Mouse (Mus musculus): ENCODE results near the gene Gm49661.

Gm49661 gene

GRCm38 (mm10) chr8:84934860-84935259, 34.4 kb downstream of the Gm49661 start:
- no peak for DNase-seq (ENCODE audit: extremely low read depth, low read depth)

DNA sequence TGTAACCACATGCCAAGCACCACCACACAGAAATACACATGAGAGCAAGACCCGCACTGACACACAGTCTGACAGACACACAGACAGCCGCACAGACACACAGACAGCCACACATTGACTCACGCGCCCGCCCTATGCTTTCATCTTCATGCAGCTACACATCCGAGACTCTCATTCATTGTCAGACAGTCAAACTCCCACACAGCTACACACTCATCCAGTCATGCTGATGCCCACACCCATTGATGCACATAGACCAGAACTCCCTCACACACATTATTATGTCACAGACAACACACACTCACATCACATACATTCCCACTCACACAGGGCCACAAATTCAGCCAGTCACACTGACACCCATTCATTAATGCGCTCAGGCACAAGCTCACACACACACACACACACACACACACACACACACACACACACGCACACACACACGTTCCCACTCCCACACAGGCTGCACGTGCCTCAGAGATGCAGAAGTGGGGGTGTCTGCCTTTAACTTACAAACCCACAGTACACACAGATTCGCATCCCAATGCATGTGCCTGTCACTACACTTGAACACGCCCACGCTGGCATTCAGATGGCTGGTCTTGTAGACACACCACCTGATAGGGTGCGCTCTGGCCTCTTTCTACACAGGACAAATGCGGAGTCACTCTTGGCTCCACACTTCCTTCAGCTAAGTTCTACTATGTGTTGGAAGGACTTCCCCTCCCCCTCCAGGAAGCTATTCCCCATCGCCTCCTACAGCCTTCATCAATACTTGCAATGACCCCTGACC, 35.3 kb downstream of the Gm49661 start:
- no peak for DNase-seq (ENCODE audit: extremely low read depth, low read depth)

DNA sequence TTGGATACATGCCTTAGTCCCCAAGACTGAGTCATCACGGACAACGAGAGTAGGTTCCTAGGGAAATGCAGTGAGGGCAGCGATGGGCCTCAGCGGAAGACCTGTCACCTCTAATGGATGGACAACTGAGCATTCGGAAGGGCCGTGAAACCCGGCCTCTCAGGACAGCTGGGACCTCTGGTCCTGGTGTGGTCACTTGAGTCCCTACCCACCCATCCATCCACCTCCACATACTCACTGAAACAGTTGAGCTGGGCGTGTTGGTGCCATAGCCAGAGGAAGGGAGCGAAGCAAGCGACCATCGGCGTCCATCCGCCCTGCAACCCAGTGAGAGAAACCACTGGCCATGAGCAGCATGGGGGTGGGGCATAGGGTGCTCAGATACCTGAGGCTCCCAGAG, 38.7 kb downstream of the Gm49661 start:
- DNase-seq (ENCODE audit: extremely low read depth, low read depth) = no peak

DNA sequence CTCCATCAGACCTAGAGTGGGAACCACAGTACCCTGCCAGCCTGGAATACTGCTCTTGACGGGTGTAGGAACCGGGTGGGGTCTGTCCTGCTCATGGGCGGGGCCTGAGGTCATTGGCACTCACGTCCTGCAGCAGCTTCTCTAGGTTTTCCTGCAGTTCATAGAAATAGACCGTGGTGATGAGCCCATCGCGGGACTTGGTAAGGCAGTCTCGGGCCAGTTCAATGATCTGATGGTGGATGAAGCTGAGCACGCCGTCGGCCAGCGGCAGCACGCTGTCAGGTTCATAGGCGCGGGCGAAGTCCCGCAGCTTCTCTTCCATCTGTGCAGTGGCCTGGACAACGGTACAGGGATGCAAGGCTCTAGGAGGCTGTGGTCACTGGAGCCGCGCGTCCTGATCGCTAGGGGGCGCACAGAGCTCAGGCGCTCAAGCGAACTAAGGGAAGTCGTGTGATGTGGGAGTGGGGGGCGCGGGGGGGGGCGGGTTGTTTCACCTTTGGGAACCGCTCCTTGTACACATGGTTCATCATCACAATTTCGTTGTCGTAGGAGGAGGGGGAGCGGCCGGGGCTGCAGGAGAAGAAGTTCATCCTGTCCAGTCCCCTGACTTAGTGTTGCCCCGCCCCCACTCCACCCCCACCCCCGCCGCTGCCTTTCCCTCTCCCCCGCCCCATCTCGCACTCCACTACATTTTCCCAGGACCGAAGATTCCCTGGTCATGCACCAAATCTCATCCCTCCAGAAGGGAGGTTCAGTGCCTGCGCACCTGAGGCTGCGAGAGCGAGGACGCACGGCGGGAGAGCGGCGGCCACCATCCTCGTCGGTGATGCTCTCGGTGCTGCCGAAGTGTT, 40.6 kb downstream of the Gm49661 start:
- DNase-seq (ENCODE audit: extremely low read depth, low read depth) = no peak

DNA sequence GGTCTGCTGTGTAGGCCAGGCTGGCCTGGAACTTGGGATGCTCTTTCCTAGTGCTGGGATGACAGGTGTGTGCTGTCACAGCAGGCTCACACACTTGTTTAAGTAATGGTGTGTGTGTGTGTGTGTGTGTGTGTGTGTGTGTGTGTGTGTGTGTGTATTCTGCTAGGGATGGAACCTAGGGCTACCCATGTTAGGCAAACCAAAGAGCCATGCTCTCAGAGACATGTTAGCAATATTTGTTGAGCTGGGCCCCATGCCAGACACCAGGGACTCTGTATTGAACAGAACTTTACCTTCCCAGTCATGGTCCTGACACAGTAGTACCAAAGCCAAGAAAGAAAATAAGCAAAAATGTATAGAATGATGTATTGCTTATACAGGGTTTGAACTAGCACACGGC, 41.7 kb downstream of the Gm49661 start:
- no peak for DNase-seq (ENCODE audit: extremely low read depth, low read depth)

GRCm38 (mm10) chr8:84925557-84925956, 43.7 kb downstream of the Gm49661 start:
- no peak for DNase-seq (ENCODE audit: extremely low read depth, low read depth)

DNA sequence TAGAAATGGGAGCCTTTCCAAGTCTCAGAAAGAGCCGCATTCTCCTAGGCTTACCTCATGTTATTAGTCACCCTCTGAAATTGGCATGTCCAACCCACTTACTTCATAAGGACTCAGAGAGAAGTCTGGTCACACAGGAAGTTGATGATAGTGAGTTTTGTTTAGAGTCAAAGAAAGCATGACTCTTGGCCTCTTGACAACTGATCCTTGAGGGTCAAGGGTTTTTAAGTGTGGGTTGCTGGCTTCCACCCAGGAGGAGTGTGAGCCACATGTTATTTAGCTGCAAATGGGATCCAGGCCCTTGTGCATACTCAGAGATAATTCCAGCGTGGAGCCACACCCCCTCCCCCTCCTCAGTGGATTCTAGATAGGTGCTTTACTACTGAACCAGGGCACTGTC, 47.6 kb downstream of the Gm49661 start:
- DNase-seq (ENCODE audit: extremely low read depth, low read depth) = no peak

DNA sequence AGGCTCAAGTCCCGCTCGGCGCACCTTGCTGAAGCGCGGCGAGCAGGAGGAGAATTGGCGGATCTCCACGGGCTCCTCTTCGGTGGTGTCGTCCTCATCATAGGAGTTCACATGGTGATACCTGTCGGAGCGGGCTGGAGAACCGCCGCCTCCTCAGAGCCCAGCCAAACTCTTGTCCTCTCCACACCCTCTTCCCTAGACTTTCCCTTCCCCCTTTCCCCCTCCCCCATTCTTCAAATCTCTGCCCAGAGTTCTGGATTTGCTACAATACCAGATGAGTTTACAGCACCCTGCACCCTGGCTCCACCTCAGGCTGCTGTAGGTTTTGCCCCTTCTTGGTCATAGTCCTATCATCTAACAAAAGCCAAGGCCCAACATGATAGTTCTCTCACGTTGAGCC, 50.6 kb downstream of the Gm49661 start:
- DNase-seq (ENCODE audit: extremely low read depth, low read depth) = no peak

- no peak for DNase-seq (ENCODE audit: extremely low read depth, low read depth)
Observed at GRCm38 (mm10) chr8:84917781-84918180, 51.5 kb downstream of the Gm49661 start.
